Mouse (Mus musculus) cortical plate, adult 2 months (tissue): Measurements from ENCODE around the gene Gm9999.

Experiments
- CTCF ChIP-seq: fragments of 200-500 bp; IDR thresholded peaks from 2 replicates; pipeline ENCODE4 v1.5.1; 2011; ENCODE audit warnings: mild to moderate bottlenecking, control low read depth, low read length; ENCODE audit not compliant: insufficient read depth; ENCODE audit errors: extremely low read depth
- POLR2A ChIP-seq: fragments of 200-500 bp; IDR thresholded peaks from 2 replicates; pipeline ENCODE4 v1.6.1; 2011; ENCODE audit warnings: mild to moderate bottlenecking, low read length, control low read depth; ENCODE audit not compliant: insufficient read depth; ENCODE audit errors: extremely low read depth

DNA sequence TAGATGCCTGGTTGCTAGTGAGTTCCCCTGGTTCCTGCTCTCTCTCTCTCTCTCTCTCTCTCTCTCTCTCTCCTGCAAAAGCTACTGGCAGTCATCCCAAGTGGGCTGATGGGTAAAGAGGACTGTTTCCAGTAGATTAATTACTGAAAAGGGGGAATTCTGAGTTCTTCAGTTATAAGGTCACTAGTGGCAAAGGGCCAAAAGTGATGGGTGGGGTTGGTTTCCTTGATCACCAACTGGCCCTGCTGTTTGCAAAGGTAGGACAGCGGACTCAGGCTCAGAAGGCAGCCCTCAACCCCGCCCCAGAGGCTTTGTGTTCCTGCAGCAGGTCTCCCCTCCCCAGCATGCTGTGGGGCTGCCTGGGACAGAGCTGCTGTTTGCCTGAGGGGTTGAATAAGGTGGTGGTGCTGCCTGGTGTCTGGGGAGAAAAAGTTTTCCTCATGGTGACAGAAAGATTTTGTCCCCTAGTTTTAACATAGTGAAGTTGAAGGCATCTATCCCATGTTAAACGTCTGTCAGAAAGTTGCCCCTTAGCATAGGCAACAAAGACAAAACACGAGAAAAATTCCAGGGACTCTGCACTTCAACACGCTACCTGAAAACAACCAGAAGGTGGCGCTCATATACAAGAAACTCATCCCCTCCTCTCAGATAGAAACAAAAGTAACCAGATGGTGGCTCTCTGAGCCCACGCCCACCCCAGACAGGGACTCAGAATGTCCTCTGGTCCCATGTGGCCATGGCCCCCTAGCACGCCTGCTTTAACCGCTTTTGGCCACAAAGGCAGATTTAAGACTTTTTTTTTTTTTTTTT lies 20.4 kb upstream of the Gm9999 start:
- TF ChIP-seq CTCF (peak; percentile 67), POLR2A (no peak)
